Mouse (Mus musculus): ENCODE data around the gene Trio.

Trio gene

DNA sequence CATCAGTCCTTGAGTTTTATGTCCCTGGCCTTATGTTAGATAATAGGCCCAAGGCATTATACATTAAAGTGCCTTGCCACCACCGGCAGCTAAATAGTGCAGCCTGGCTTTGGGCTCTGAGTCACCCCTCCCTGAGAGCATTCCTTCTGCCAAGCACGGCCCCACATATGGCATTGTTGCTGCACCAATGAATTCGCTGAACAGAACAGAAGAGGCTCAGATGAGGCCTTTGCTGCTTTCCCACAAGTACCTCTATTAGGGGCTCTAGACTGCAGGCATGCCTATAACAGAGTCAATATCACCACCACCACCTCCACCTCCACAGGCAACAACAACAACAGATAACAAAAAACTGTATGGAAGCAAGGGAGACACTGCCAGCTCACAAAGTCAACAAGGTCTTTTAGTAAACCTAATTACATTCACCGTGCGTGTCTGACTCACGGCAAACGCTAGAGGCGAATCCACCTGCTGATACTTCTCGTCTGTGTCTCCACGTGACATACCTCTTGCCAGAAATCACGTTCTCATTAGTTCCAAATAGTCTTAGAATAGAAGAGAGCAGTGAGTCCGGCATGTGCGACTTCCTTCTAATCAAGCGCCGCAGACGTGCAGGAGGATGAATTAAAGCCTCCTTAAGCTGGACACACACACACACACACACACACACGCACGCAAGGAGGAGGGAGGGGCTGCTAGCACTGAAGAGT is 82.0 kb downstream of the Trio start:
- peak in 1 of 2 experiments; percentile 47 for DNase-seq

DNA sequence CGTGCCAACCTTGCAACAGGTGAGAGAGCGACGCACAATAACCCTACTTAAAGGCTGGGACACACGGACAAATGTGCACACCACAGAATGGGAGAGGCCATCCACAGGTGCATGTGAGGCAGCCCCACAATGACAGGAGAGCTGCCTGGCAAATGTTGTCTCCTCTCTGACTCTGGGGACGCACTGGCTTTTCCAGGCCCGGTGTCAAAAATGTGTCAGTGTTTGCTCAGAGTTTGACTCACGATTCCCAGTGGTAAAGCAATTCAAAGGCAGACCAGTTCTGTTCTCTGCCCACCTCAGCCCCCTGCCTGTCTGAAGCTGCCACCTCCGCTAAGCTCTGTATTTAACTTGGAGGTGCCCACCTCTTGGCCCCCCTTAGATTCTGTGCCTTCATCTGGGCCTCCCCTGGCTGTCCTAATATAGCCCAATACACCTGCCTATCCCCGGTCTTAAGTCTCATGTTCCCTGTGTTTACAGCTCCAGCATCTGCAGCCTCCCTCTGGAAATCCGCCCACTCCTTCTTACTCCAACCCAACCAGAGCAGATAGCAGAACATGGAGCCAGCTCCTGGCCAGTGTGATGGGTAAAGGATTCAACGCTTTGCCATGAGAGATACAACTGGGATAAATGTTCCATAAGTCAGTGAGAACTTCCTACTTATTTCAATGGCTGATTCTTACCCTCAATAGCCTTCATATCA is 83.3 kb downstream of the Trio start:
- no peak for DNase-seq

DNA sequence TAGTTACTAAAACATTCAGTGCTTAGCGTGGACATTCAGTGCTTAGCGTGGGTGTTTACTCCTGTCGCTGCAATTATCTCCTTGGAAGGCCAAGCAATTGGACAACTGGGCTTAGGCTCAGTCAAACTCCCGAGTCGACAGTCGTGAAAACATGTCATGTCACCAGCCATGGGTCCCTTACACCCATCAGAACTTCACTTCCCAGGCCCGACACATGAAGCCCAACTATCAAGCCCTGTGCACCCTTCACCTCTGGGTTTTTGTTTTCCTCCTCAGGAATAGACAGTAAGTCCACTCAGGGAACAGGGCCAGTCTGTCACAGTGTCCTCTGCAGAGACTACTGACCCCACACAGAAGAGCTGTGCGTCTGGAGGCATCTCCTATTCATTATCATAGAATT is 84.2 kb downstream of the Trio start:
- DNase-seq, result no peak

DNA sequence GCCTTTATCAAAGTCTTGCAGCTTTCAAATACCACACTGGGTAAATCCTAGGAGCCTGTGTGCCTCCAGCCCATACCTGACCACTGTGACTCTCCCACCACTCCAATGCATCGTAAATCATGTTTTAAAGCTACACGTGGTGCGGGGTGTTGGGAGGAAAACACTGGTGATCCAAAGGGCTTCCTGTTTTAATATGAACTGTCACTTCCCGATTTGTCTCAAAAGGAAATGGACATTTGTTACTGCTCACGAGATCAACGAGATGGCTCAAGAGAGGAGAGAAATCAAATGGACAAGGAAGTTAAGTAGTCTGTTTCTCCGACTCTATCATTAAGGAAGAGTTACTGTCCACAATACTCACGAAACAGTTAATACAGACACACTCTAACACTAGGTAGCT is 84.6 kb downstream of the Trio start:
- DNase-seq, result no peak

DNA sequence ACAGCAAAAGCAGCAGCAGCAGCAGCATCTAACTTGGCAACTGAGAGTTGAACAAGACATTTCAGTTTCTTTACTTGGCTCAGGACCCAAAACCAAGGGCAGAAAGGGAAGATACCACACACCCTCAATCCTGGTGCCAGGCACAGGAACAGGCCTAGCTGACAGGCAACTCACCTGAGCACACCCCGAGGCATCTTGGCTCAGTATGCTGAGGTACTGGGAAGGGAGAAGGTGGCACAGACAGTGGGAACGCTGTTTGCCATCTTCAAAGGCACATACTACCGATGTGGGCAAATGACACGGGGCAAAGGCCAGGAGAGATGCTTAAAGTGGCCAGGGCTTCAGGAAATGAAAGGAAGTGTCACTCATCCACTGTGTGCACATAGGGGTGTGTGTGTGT is 85.6 kb downstream of the Trio start:
- no peak for DNase-seq

DNA sequence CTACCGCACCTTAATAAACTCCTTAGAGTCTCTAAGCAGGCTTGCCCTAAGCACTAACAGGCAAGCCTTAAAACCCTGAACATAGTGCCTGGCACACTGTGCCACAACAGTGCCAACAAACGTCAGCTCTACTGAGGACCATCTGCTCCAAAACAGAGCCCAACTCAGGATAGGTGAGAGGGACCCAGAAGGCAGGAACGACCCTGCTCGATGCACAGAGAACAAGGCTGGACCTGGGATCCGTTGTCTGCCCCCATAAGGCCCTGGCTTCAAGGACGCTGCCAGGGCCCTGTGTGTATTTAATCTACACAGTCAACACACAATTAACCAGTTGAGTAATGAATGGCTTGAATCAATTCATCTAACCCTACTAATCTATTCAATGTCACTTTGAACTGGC is 86.8 kb downstream of the Trio start:
- no peak for DNase-seq

DNA sequence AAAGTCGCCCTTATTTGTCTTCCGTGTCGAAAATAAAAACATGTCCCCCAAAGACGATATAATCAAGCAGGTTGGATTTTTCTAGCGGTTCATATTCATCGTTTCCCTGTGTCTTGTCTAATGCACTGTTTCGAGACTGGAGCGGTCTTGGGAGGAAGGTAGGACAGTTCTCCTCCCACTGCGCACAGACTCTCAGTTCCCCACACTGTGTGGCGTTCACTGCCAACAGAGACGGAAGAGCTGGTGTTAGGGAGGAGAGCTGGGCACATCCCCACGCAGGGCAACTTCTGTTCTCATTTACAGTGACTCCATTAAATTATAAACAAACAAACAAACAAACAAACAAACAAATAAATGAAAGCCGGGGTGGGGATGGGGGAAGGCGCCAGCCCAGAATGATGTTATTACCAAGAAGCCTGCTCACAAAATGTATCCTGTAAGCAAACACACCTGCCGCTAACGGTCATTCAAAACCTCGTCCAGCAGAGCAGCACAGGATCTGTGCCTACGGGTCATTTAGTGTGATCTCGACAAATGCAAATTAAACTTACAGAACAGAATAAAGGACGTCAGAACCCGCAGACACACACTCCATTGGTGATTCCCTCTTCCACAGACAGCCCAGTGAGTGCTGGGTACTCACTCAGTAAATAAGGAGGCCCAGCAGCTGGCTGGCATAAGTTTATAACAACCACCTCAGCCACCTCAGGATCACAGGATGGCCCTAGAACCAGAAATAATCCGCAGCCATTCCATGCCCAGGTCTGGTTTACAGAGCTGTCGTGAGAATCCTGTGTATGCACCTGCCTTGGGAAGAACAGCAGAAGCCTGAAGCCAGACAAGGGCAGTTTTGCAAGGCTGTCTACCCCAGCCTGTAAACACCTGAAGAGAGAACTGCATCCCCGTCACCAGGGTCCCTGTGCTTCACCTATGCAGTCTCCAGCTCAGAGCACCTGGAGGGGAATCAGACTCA is 87.5 kb downstream of the Trio start:
- no peak for DNase-seq

DNA sequence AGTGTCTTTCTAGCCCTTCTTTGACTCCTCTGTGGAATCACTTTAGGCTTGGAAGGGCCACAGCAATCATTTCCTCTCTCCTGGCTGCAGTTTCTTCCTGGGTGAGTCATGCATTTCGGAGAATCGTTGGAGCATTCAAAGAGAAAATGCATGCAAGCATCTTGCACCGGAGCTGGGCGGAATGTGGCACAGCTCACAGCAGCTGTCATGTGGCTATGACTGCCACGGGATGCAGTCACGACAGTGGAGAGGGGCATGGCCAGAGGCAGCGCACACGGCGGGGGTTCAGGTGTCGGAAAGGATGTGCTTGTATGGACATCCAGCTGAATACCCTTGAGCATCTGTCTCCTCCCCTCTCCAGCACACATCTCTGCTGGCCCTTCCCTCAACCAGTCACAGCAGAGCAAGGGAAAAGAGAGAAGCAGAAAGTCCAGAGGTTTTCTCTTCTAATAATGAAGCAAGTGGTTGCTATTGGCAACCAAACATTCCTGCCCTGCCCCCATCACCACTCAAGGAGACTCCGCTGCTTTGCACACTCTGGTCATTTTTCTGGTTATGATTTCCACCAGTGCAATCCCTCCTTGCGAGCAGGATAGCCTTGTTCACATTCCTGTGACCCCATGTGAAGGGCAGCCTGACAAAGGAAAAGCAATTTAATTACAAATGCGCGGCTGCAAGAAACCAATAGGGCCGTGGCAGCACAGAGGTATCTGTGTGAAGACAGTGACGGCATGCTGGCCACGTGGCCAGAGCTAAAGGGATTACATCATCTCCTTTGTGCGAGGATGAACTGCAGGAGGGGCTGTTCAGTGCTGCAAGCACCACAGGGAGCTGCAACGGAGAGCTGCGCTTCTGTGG is 88.4 kb downstream of the Trio start:
- peak; percentile 64 to 72 for DNase-seq

DNA sequence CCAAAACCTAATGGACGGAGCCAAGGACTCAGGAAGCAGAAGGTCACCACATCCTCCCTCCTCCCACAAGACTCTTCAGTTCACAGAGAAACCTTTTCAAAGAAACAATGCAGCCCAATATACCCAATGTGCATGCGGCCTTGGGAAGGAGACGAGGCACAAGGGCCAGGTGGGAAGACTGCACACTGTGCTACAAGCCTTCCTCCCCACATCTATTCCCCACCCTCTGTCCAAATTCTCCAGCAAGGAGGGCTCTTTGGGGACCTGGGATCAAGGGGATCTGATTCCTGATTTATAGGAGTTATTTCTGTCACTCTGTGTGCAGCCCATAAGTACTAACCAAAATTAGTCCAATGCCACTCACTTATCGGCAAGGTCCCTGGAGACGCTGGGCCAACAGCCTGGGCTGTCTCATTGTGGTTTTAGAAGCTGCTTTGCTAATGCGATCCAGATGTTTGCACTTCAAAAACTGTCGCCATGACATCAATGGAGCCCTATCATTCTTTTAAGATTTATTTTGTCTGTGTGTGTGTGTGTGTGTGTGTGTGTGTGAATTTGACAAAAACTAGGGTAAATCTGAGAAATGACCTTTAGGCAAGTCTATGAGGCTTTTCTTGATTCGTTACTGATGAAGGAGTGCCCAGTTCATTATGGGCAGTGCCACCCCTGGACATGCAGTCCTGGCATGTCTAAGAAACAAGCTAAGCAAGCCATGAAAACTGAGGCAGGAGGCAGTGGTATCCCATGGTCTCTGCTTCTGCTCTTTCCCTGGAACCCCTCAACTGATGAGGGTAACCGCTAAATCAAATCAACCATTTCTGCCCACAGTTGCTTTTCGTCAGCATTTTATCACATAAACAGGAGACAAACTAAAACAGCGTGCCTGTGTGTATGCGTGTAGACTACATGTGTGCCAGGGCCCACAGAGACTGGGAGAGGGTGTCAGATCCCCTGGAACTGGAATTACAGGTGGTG is 89.6 kb downstream of the Trio start:
- DNase-seq, result no peak

DNA sequence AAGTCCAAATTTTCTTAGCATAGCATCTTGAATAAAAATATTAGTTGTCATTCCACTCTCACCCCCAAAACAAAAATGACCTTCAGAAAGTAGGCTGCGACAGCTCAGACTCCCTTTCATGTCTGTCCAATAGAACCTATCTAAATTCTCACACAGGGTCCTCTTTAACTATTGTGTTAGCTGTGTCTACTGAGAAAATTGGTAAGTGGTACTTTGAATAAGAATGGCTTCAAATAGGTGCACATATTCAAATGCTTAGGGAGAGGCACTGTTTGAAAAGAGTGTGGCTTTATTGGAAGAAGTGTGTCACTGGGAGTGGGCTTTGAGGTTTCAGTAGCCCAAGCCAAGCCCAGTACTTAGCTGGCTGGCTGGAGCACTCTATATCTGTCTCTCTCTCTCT is 92.4 kb downstream of the Trio start:
- no peak for DNase-seq

DNA sequence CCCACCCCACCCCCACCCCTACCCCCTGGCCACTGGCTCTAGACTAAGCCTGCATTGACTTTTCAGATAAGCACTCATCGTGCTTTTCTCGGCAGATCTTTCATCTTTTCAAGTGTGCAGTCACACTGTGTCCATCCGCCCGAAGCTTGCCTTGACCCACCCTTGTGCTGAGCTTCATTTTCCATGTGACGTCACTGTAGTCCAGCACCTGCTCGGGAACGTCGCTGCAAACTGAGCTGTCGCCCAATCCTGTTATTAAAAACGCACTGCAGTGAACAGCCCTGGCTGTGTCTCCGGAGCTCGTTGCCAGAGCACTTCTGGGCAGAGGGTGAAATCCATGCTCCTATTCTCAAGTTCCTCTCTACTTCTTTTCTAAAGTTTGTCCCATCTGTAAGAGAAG is 93.8 kb downstream of the Trio start:
- DNase-seq, result no peak

DNA sequence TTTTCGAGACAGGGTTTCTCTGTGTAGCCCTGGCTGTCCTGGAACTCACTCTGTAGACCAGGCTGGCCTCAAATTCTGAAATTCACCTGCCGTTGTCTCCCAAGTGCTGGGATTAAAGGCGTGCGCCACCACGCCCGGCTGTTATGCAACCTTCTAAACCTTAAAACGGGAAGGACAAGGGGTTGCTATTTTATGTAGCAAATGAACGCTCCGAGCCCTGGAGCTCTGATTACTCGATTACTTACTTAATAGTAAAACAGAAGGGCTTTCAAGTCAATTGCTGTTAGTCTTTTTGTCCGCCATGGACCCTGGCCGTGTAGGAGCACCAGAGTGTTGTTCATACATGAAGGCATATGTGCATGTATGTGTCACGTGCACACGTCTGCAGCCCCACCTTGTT is 94.2 kb downstream of the Trio start:
- DNase-seq, result no peak

DNA sequence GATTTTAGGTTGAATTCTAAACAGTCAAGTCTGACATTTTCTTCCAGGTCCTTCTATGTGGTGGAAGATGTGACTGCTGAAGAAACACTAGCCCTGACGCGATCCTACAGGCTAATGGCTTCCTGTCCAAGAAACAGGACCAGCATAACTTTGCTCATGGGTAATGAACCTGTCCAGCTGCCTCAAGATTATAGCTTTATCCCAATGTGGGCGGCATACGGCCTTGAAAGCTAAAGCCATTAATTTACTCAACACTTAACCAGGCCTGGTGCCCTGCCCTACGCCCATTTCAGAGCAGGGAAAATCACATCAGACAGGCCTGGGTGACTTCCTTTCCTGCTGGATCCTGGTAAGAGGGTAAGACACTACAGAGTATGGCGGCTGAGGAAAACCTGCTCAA is 98.0 kb downstream of the Trio start:
- no peak for DNase-seq

DNA sequence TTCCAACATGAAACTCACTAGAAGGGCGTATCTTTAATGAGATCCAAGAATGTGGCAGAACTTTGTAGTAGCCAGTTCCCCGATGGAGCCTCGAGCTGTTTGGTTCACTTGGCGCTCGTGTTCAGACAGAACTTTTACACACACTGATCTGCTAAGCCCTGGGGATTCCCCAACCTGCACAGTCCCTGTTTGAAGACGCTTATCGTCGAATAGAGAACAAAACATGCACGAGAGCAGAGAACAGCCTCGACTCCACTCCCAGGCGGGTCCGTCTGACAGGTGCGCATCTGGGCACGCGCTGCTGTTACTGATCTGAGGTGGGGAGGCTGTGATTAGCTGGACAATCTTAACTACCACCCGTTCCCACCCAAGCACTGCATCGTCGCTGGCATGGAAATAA is 98.7 kb downstream of the Trio start:
- DNase-seq, result no peak

DNA sequence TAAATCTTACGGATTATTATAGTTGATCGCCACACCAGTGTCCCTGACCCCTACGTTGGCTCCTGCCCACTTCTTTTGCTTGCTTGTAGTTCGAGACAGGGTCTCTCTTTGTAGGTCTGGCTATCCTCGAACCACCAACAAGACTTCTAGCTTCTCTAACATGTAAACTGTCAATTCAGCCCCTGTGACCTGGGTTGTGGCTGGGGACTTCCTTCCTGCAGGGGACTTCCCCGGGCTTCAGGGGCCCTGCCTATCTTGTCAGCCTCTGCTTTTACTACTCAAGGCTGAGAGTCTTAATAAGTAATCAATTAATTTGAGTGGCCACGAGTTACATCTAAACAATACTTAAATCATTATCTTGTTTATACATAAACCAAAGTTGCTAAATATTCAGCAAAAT is 99.2 kb downstream of the Trio start:
- DNase-seq, result no peak

DNA sequence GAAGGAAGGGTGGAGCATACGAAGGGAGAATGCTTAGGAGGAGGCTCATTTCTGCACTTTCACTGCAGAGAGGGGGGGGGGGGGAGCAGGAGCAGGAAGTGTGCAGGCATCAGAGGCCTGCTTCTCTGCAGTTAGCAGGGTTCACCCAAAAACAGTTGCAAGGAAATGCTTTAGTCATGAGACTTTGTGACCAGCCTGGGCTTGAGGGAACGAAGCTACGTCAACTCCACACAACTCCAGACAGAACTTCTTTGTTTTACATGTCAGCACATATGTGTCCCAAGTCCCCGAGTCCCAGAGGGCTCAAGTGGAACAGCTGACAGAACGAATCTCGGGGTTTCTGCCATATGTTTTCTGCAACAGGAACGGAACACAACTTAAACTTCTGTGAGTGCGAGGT is 99.8 kb downstream of the Trio start:
- no peak for DNase-seq

DNA sequence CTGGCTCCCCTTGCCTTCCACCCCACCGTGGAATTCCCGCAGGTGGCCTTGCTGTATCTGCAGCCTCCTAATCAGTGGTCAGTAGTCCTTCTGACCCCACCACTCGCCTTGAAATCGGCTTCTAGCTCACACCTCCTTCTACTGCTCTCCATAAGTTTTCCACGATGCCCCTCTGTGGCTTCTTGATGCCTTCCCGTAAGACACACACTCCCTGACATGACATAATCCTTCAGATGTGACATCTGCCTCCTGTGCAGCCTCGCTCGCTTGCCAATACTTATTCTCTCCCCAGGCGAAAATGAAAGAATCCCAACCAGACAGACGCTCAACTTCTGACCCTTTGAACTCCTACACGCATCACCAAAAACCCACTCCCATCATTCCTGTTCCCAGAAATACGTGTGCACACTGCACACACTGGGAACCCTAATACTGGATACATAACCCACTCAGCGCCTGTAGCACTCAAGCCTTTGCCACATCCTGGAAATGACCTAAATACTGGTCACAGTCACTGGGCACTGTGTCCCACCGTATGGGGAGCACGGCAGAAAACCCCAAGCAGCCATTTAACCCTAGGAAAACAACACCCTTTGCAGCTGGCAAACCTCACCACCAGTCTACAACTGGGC is 100.5 kb downstream of the Trio start:
- DNase-seq, result no peak

DNA sequence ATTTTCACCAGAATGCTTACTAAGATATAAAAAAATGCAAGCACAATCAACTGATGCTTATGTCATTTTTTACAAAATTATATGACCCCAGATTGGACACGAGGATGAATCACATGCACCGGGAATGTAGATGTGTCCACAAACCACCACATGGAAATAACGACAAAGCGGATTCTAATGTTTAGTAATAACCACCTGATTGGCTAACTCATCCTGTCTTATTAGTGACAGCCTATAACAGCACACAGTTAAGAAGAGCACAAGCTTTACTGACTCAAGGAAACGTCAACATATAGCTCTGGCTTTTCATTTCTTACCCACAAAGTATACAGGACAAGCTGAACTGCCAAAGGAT is 101.7 kb downstream of the Trio start:
- DNase-seq, result no peak

DNA sequence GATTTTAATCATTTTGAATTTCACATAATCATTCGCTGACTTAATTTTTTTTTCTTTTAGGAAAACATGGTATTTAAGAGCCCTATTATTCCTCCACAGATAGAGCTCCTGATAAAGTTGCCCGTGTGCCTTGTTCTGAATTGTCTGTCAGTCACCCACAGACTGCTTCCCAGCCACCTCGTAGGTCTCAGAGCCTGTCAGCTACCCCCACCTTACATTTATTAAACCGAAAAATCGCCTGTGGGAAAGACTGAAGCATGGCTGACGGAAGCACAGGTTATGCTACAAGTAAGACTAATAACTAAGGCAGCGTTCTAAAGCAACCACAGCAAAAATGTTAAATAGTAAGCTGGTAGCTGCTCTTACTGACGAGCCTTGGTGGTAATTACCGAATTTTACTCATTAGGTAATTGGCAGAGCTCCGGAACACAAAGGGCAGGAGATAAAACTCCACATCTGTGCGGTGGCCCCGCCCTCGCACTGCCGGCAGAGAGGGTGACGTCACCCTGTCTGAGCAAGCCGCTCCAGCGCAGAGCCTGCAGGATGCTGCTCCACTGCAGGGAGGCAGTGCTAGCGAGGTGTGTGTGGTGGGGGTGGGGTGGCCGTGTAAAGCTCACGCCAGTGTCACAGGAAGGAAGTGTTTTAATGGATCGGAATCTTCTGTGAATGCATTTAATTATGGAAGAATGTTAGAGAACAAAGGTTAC is 102.2 kb downstream of the Trio start:
- DNase-seq, result peak; percentile 79 to 88

DNA sequence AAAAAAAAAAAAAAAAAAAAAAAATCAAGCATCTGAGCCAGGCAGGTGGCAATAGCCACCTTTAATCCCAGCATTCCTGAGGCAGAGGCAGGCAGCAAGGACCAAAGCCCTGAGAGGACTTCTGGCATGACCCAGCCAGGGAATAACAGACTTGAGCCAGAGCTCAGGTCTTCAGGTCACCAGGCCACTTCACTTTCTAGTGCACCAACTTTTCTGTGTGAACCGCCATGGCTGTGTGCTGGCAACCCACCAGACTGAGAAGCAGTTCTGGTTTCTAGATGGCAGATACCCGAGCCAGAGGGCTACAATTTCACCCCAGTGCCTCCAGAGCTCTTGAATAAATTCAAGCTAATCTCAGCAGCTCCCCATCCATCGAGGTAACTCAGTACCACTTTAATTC is 104.9 kb downstream of the Trio start:
- DNase-seq, result no peak

Data from kidney, postnatal 4 days (tissue).